Mouse (Mus musculus) layer of hippocampus, postnatal 10 days (tissue): ENCODE measurements around the gene Lrmp. TPM values are rescaled to one million over a fixed set of nuclear protein-coding genes. Genes with fewer than 3 reads are reported as not detected.
"Not testable (repeated sequence)": the region's sequence is repeated elsewhere in the genome, so short reads cannot be mapped to it uniquely, and the experiment has no call there.

Experiments used
- DNase-seq, 2 experiments: peaks; one replicate each; pipeline ENCODE4 v3.0.0; 2021; ENCODE audit warnings: low spot score in 2 of 2
- total RNA-seq, 2 experiments: library from RNA; stranded (reverse); gene quantifications; 2 replicates each; pipeline ENCODE4 v1.2.3; 2021

Gene Lrmp
- total RNA-seq, 2 experiments from 2014 or later = 1.8 to 2.6 TPM

- no peak for DNase-seq
Measured at GRCm38 (mm10) chr6:145104241-145104939, 11.1 kb upstream of the Lrmp start.

GRCm38 (mm10) chr6:145105439-145105838 is 10.0 kb upstream of the Lrmp start:
- DNase-seq = no peak

GRCm38 (mm10) chr6:145106163-145106842 is 9.2 kb upstream of the Lrmp start:
- no peak for DNase-seq

- no peak for DNase-seq
Measured at GRCm38 (mm10) chr6:145110786-145111185, 4.7 kb upstream of the Lrmp start.

GRCm38 (mm10) chr6:145112865-145113264 is 2.6 kb upstream of the Lrmp start:
- no peak for DNase-seq

- DNase-seq = no peak
Measured at GRCm38 (mm10) chr6:145114561-145114960, 892 bp upstream of the Lrmp start.

GRCm38 (mm10) chr6:145116098-145116672 is 732 bp downstream of the Lrmp start:
- no peak for DNase-seq

GRCm38 (mm10) chr6:145120086-145120485 is 4.6 kb downstream of the Lrmp start:
- no peak for DNase-seq

GRCm38 (mm10) chr6:145120787-145121589 is 5.5 kb downstream of the Lrmp start:
- DNase-seq = no peak

- peak in 1 of 2 experiments; percentile 19 for DNase-seq
Measured at GRCm38 (mm10) chr6:145121590-145122420, 6.4 kb downstream of the Lrmp start.

- DNase-seq = no peak
Measured at GRCm38 (mm10) chr6:145122423-145123059, 7.1 kb downstream of the Lrmp start.

- no peak for DNase-seq
Measured at GRCm38 (mm10) chr6:145123136-145124060, 7.9 kb downstream of the Lrmp start.

- DNase-seq = no peak
Measured at GRCm38 (mm10) chr6:145124621-145125020, 9.2 kb downstream of the Lrmp start.

GRCm38 (mm10) chr6:145125591-145126113 is 10.2 kb downstream of the Lrmp start:
- peak; percentile 12 to 24 for DNase-seq

GRCm38 (mm10) chr6:145127652-145128051 is 12.2 kb downstream of the Lrmp start:
- no peak for DNase-seq

- no peak for DNase-seq
Measured at GRCm38 (mm10) chr6:145129563-145129962, 14.1 kb downstream of the Lrmp start.

- no peak for DNase-seq
Measured at GRCm38 (mm10) chr6:145131991-145132390, 16.5 kb downstream of the Lrmp start.

GRCm38 (mm10) chr6:145132969-145133368 is 17.5 kb downstream of the Lrmp start:
- DNase-seq = not testable (repeated sequence)

GRCm38 (mm10) chr6:145135295-145135694 is 19.8 kb downstream of the Lrmp start:
- no peak for DNase-seq
